Mouse (Mus musculus) kidney, embryonic 14.5 days (tissue): ENCODE results near the gene Zfp759. TPM values are rescaled to one million over a fixed set of nuclear protein-coding genes. Genes with fewer than 3 reads are reported as not detected.
"Not testable (repeated sequence)": the region's sequence is repeated elsewhere in the genome, so short reads cannot be mapped to it uniquely, and the experiment has no call there.

Experiments
- ATAC-seq: fragments of 200-750 bp; cut with Nextera tagmentation; 2 replicates; pipeline ENCODE4 v1.8.0; 2017; ENCODE audit warnings: moderate number of reproducible peaks, mild to moderate bottlenecking, moderate TSS enrichment, moderate library complexity; ENCODE audit not compliant: low FRiP score, low TSS enrichment
- H3K27ac ChIP-seq: fragments of 300-500 bp; sonication (generic); 2 replicates; pipeline ENCODE4 v1.5.1; 2014; ENCODE audit warnings: low read depth, mild to moderate bottlenecking, low read length, moderate library complexity, mixed read lengths
- H3K27me3 ChIP-seq: fragments of 300-500 bp; sonication (generic); 2 replicates; pipeline ENCODE4 v1.6.1; 2014; ENCODE audit warnings: mild to moderate bottlenecking, low read length; ENCODE audit not compliant: control insufficient read depth, insufficient read depth
- H3K36me3 ChIP-seq: fragments of 300-500 bp; sonication (generic); 2 replicates; pipeline ENCODE4 v1.6.1; 2014; ENCODE audit warnings: low read length, mixed read lengths; ENCODE audit not compliant: control insufficient read depth, insufficient read depth
- H3K4me1 ChIP-seq: fragments of 300-500 bp; sonication (generic); 2 replicates; pipeline ENCODE4 v1.6.1; 2014; ENCODE audit warnings: low read length, mixed read lengths; ENCODE audit not compliant: control insufficient read depth, insufficient read depth
- H3K4me2 ChIP-seq: fragments of 300-500 bp; sonication (generic); replicated peaks from 2 replicates; pipeline ENCODE4 v1.6.1; 2014; ENCODE audit warnings: low read depth, mild to moderate bottlenecking, low read length
- H3K4me3 ChIP-seq: fragments of 300-500 bp; sonication (generic); 2 replicates; pipeline ENCODE4 v1.5.1; 2014; ENCODE audit warnings: mild to moderate bottlenecking, low read length
- H3K9ac ChIP-seq: fragments of 300-500 bp; sonication (generic); 2 replicates; pipeline ENCODE4 v1.6.1; 2014; ENCODE audit warnings: low read depth, mild to moderate bottlenecking, low read length, moderate library complexity
- H3K9me3 ChIP-seq: fragments of 300-500 bp; sonication (generic); 2 replicates; pipeline ENCODE4 v1.6.1; 2016; ENCODE audit warnings: low read length; ENCODE audit not compliant: control insufficient read depth
- WGBS: fragments of 180-500 bp; shearing (Covaris S2); extraction: QIAGEN DNeasy Blood & Tissue Kit; methylation state at CpG from one replicate; pipeline ENCODE4 v1.1.7; 2014; 5-methylcytosine and 5-hydroxymethylcytosine counted together
- polyA plus RNA-seq: library from polyadenylated mRNA; unstranded; fragments of >200 nt; fragmentation: Nextera tagmentation; extraction: Ambion mirVana; gene quantifications from 2 replicates; pipeline ENCODE4 v1.2.1, GENCODE M21; 2014

Gene Zfp759
- polyA plus RNA-seq, 1 experiment from 2014 or later, result 2.9 TPM

GRCm38 (mm10) chr13:67108821-67109206 lies 12.6 kb upstream of the Zfp759 start:
- ATAC-seq, result peak; percentile 67
- Histone ChIP-seq H3K36me3 (0 out of 2 replicates have a peak, but pooled peaks cover 3% of the 10 kb centered on the region), H3K27me3 (no peaks in the 10 kb centered on the region), H3K27ac (no peak overlapping the region), H3K4me3 (peak overlapping the region; percentile 64), H3K9ac (no peak overlapping the region), H3K4me1 (peaks cover 5% of the 10 kb centered on the region), H3K4me2 (peak overlapping the region; percentile 77), H3K9me3 (peaks cover 4% of the 10 kb centered on the region; the same call in 1 of the 2 replicates)
- 5% methylated on average over 9 of the region's 9 CpGs for WGBS

GRCm38 (mm10) chr13:67112096-67112495 lies 9.4 kb upstream of the Zfp759 start:
- ATAC-seq, result no peak
- WGBS, result 80% methylated on average over 12 of the region's 12 CpGs
- H3K27ac ChIP-seq, result no peak overlapping the region

GRCm38 (mm10) chr13:67113287-67113686 lies 8.2 kb upstream of the Zfp759 start:
- Histone ChIP-seq H3K4me2 (no peak overlapping the region), H3K27me3 (no peaks in the 10 kb centered on the region), H3K9ac (no peak overlapping the region), H3K27ac (no peak overlapping the region), H3K4me3 (no peak overlapping the region), H3K36me3 (no peaks in the 10 kb centered on the region), H3K9me3 (no peaks in the 10 kb centered on the region), H3K4me1 (no peaks in the 10 kb centered on the region)
- no peak for ATAC-seq
- WGBS, result 91% methylated on average over 2 of the region's 2 CpGs

More at GRCm38 (mm10) chr13:67112096-67112495, 9.4 kb upstream of the Zfp759 start:
- Histone ChIP-seq H3K9me3 (no peaks in the 10 kb centered on the region), H3K36me3 (no peaks in the 10 kb centered on the region), H3K4me1 (peaks cover 5% of the 10 kb centered on the region), H3K27me3 (no peaks in the 10 kb centered on the region), H3K9ac (no peak overlapping the region), H3K4me3 (no peak overlapping the region), H3K4me2 (no peak overlapping the region)

GRCm38 (mm10) chr13:67116163-67116562 lies 5.3 kb upstream of the Zfp759 start, which contains the start of gene Rslcan18:
Gene Rslcan18, minus strand, starts transcription at chr13:67116263.
- H3K36me3 ChIP-seq, H3K9me3 ChIP-seq, H3K4me1 ChIP-seq, H3K4me2 ChIP-seq, H3K27ac ChIP-seq, H3K27me3 ChIP-seq, H3K9ac ChIP-seq, H3K4me3 ChIP-seq, ATAC-seq: not testable (repeated sequence)
- 94% methylated on average over 8 of the region's 8 CpGs for WGBS

GRCm38 (mm10) chr13:67124460-67124859 lies 3.0 kb downstream of the Zfp759 start:
- no peaks in the 10 kb centered on the region for H3K27me3 ChIP-seq
- no peak overlapping the region for H3K9ac ChIP-seq
- no peak overlapping the region for H3K4me3 ChIP-seq
- H3K36me3 ChIP-seq, result no peaks in the 10 kb centered on the region
- peaks cover 3% of the 10 kb centered on the region; the same call in 1 of the 2 replicates for H3K4me1 ChIP-seq
- H3K4me2 ChIP-seq, result no peak overlapping the region
- no peak overlapping the region for H3K27ac ChIP-seq
- H3K9me3 ChIP-seq, result no peaks in the 10 kb centered on the region
- WGBS, result 95% methylated on average over 1 of the region's 1 CpGs
- no peak for ATAC-seq

- WGBS, result 82% methylated on average over 10 of the region's 10 CpGs
- not testable (repeated sequence) for H3K4me1 ChIP-seq, H3K27ac ChIP-seq, H3K9me3 ChIP-seq, H3K36me3 ChIP-seq, H3K27me3 ChIP-seq, H3K9ac ChIP-seq, H3K4me2 ChIP-seq
- peak; percentile 28 for ATAC-seq
- peak overlapping the region; percentile 74; the same call in 1 of the 2 replicates for H3K4me3 ChIP-seq
Observed at GRCm38 (mm10) chr13:67127507-67127906, 6.0 kb downstream of the Zfp759 start.

GRCm38 (mm10) chr13:67128038-67128721 lies 6.7 kb downstream of the Zfp759 start:
- Histone ChIP-seq H3K27me3 (no peaks in the 10 kb centered on the region), H3K4me1 (peaks cover 3% of the 10 kb centered on the region; the same call in 1 of the 2 replicates), H3K4me2 (peak overlapping the region; percentile 55), H3K27ac (no peak overlapping the region), H3K4me3 (peak overlapping the region; percentile 74), H3K36me3 (no peaks in the 10 kb centered on the region), H3K9ac (peak overlapping the region; percentile 64), H3K9me3 (no peaks in the 10 kb centered on the region)
- whole genome bisulfite sequencing, result 1% methylated on average over 18 of the region's 18 CpGs
- ATAC-seq, result peak; percentile 96

GRCm38 (mm10) chr13:67166122-67166521 lies 44.7 kb downstream of the Zfp759 start:
- 55% methylated on average over 4 of the region's 4 CpGs for WGBS
- H3K9ac ChIP-seq, H3K36me3 ChIP-seq, ATAC-seq, H3K9me3 ChIP-seq, H3K27ac ChIP-seq, H3K27me3 ChIP-seq, H3K4me3 ChIP-seq, H3K4me1 ChIP-seq, H3K4me2 ChIP-seq: not testable (repeated sequence)

GRCm38 (mm10) chr13:67172991-67173722 lies 51.7 kb downstream of the Zfp759 start, which contains the start of gene Rsl1:
Gene Rsl1, plus strand, starts transcription at chr13:67173182.
- H3K9ac ChIP-seq, result peak within 1 kb of the TSS; percentile 62
- WGBS, result 2% methylated on average over 17 of the region's 17 CpGs
- peak; percentile 98 for ATAC-seq
- not testable (repeated sequence) for H3K27ac ChIP-seq, H3K9me3 ChIP-seq, H3K27me3 ChIP-seq, H3K4me1 ChIP-seq, H3K36me3 ChIP-seq
- peak within 1 kb of the TSS; percentile 61 for H3K4me3 ChIP-seq
- H3K4me2 ChIP-seq, result peak within 1 kb of the TSS; percentile 54
